Mouse (Mus musculus) myocyte (in vitro differentiated cells): ENCODE data around the gene Ogfrl1. TPM values are rescaled to one million over a fixed set of nuclear protein-coding genes. Genes with fewer than 3 reads are reported as not detected.
A peak's percentile ranks its signal among the peaks of the same experiment; 100 is the strongest.
"Not testable (repeated sequence)": the region's sequence is repeated elsewhere in the genome, so short reads cannot be mapped to it uniquely, and the experiment has no call there.

ENCODE experiments used
- H3K27me3 ChIP-seq: one replicate; pipeline ENCODE4 v1.6.1; 2011; ENCODE audit not compliant: control insufficient read depth, insufficient read depth, insufficient read length
- H3K36me3 ChIP-seq: one replicate; pipeline ENCODE4 v1.6.1; 2011; ENCODE audit not compliant: control insufficient read depth, insufficient read depth
- H3K4me2 ChIP-seq: one replicate; pipeline ENCODE4 v1.6.1; 2011; ENCODE audit warnings: low read depth, control low read depth
- H3K4me3 ChIP-seq: one replicate; pipeline ENCODE4 v1.5.1; 2011; ENCODE audit warnings: mild to moderate bottlenecking, control low read depth, moderate library complexity
- H3K79me2 ChIP-seq: one replicate; pipeline ENCODE4 v1.6.1; 2011; ENCODE audit not compliant: control insufficient read depth, insufficient read depth
- H3ac ChIP-seq: one replicate; pipeline ENCODE4 v1.6.1; 2011; ENCODE audit not compliant: control insufficient read depth, insufficient read length
- CEBPB ChIP-seq: IDR thresholded peaks from 2 replicates; pipeline ENCODE4 v1.6.1; 2011; ENCODE audit warnings: mild to moderate bottlenecking, moderate library complexity; ENCODE audit not compliant: poor library complexity, insufficient read depth, severe bottlenecking
- E2F4 ChIP-seq: IDR thresholded peaks from one replicate; pipeline ENCODE4 v1.6.1; 2011; ENCODE audit warnings: mild to moderate bottlenecking, control low read depth, moderate library complexity; ENCODE audit not compliant: insufficient read depth
- MAX ChIP-seq: IDR thresholded peaks from one replicate; pipeline ENCODE4 v1.6.1; 2011; ENCODE audit warnings: low read depth, mild to moderate bottlenecking, control low read depth
- MYOD1 ChIP-seq, 3 experiments: IDR thresholded peaks; one replicate each; pipeline ENCODE4 v1.6.1; 2011; ENCODE audit warnings: control low read depth in 2 of 3, low read depth in 2 of 3, mild to moderate bottlenecking in 2 of 3, moderate library complexity in 1 of 3; ENCODE audit not compliant: insufficient read length in 2 of 3, control insufficient read depth in 1 of 3
- MYOG ChIP-seq, 3 experiments: IDR thresholded peaks; one replicate each; pipeline ENCODE4 v1.6.1; 2011; ENCODE audit warnings: control low read depth in 2 of 3, low read depth in 2 of 3, mild to moderate bottlenecking in 2 of 3; ENCODE audit not compliant: insufficient read length in 2 of 3, control insufficient read depth in 1 of 3, insufficient read depth in 1 of 3
- POLR2A ChIP-seq: IDR thresholded peaks from one replicate; pipeline ENCODE4 v1.6.1; 2011; ENCODE audit warnings: low read depth, mild to moderate bottlenecking, control low read depth, moderate library complexity; ENCODE audit not compliant: insufficient read length
- POLR2AphosphoS2 ChIP-seq: IDR thresholded peaks from one replicate; pipeline ENCODE4 v1.6.1; 2011; ENCODE audit warnings: low read depth, control low read depth; ENCODE audit not compliant: insufficient read length
- REST ChIP-seq: IDR thresholded peaks from one replicate; pipeline ENCODE4 v1.6.1; 2011; ENCODE audit warnings: mild to moderate bottlenecking, control low read depth, moderate library complexity; ENCODE audit not compliant: insufficient read depth, insufficient read length
- SRF ChIP-seq: IDR thresholded peaks from one replicate; pipeline ENCODE4 v1.6.1; 2011; ENCODE audit warnings: low read depth; ENCODE audit not compliant: control insufficient read depth, insufficient read length
- TCF12 ChIP-seq: IDR thresholded peaks from one replicate; pipeline ENCODE4 v1.6.1; 2011; ENCODE audit warnings: mild to moderate bottlenecking, control low read depth; ENCODE audit not compliant: poor library complexity, insufficient read depth, severe bottlenecking
- TCF3 ChIP-seq: IDR thresholded peaks from one replicate; pipeline ENCODE4 v1.6.1; 2011; ENCODE audit warnings: low read depth, control low read depth; ENCODE audit not compliant: insufficient read length
- USF1 ChIP-seq: IDR thresholded peaks from one replicate; pipeline ENCODE4 v1.6.1; 2011; ENCODE audit warnings: low read depth, mild to moderate bottlenecking, control low read depth, moderate library complexity
- polyA plus RNA-seq: library from polyadenylated mRNA; unstranded; fragments of >200 nt; fragmentation: generic; extraction: Trizol; gene quantifications from one replicate; pipeline ENCODE4 v1.2.1, GENCODE M21; 2012; ENCODE audit warnings: missing spikeins

The Ogfrl1 gene
- polyA plus RNA-seq, 1 experiment = 0.61 TPM

GRCm38 (mm10) chr1:23418059-23418458 lies 20.5 kb upstream of the Ogfrl1 start:
- Histone ChIP-seq H3K4me2 (no peak overlapping the region), H3ac (no peak overlapping the region), H3K36me3 (no peaks in the 10 kb centered on the region), H3K4me3 (no peak overlapping the region), H3K27me3 (no peaks in the 10 kb centered on the region), H3K79me2 (no peaks in the 10 kb centered on the region)
- TF ChIP-seq MYOG (IDR thresholded peaks at IDR 0.05; ENCODE audit: control insufficient read depth in 1 of 3, insufficient read depth in 1 of 3, insufficient read length in 2 of 3, low read depth in 2 of 3) = no peak
- TF ChIP-seq POLR2A = no peak

- no peak for TF ChIP-seq POLR2A
- TF ChIP-seq E2F4 = no peak
- TF ChIP-seq REST = no peak
- no peak for TF ChIP-seq SRF
- TF ChIP-seq MYOG (IDR thresholded peaks at IDR 0.05; ENCODE audit: control insufficient read depth in 1 of 3, insufficient read depth in 1 of 3, insufficient read length in 2 of 3, low read depth in 2 of 3) = no peak
- no peak for TF ChIP-seq POLR2AphosphoS2
- TF ChIP-seq CEBPB = no peak
- TF ChIP-seq MYOD1 (IDR thresholded peaks at IDR 0.05; ENCODE audit: control insufficient read depth in 1 of 3, insufficient read length in 2 of 3, low read depth in 2 of 3) = no peak
- no peak for TF ChIP-seq TCF3
- TF ChIP-seq USF1 = no peak
- no peak for TF ChIP-seq TCF12
- TF ChIP-seq MAX = no peak
- no peak overlapping the region for H3K4me2 ChIP-seq
- no peaks in the 10 kb centered on the region for H3K36me3 ChIP-seq
- no peak overlapping the region for H3K4me3 ChIP-seq
- H3ac ChIP-seq = no peak overlapping the region
- H3K79me2 ChIP-seq = no peaks in the 10 kb centered on the region
- H3K27me3 ChIP-seq = no peaks in the 10 kb centered on the region
These were observed 20.0 kb upstream of the Ogfrl1 start for GRCm38 (mm10) chr1:23417562-23417961.

GRCm38 (mm10) chr1:23411533-23411932 lies 14.0 kb upstream of the Ogfrl1 start:
- Histone ChIP-seq H3K4me3 (no peak overlapping the region), H3K79me2 (no peaks in the 10 kb centered on the region), H3K27me3 (no peaks in the 10 kb centered on the region), H3K36me3 (no peaks in the 10 kb centered on the region), H3K4me2 (no peak overlapping the region), H3ac (no peak overlapping the region)
- no peak for TF ChIP-seq MYOD1 (IDR thresholded peaks at IDR 0.05; ENCODE audit: control insufficient read depth in 1 of 3, insufficient read length in 2 of 3, low read depth in 2 of 3)
- no peak for TF ChIP-seq REST
- TF ChIP-seq POLR2A = no peak
- TF ChIP-seq POLR2AphosphoS2 = no peak
- no peak for TF ChIP-seq TCF12
- TF ChIP-seq TCF3 = no peak
- TF ChIP-seq SRF = no peak
- no peak for TF ChIP-seq E2F4
- TF ChIP-seq MAX = no peak
- TF ChIP-seq CEBPB = no peak
- no peak for TF ChIP-seq USF1
- TF ChIP-seq MYOG (IDR thresholded peaks at IDR 0.05; ENCODE audit: control insufficient read depth in 1 of 3, insufficient read depth in 1 of 3, insufficient read length in 2 of 3, low read depth in 2 of 3) = no peak

- H3ac ChIP-seq = no peak overlapping the region
- H3K4me3 ChIP-seq = no peak overlapping the region
- no peaks in the 10 kb centered on the region for H3K36me3 ChIP-seq
- TF ChIP-seq POLR2AphosphoS2 (no peak), MAX (no peak)
- no peaks in the 10 kb centered on the region for H3K79me2 ChIP-seq
- H3K27me3 ChIP-seq = no peaks in the 10 kb centered on the region
- H3K4me2 ChIP-seq = no peak overlapping the region
These were observed 12.4 kb upstream of the Ogfrl1 start for GRCm38 (mm10) chr1:23409960-23410359.

- no peaks in the 10 kb centered on the region for H3K36me3 ChIP-seq
- H3K4me2 ChIP-seq = no peak overlapping the region
- H3ac ChIP-seq = no peak overlapping the region
- no peaks in the 10 kb centered on the region for H3K79me2 ChIP-seq
- H3K27me3 ChIP-seq = no peaks in the 10 kb centered on the region
- TF ChIP-seq MAX (no peak), TCF12 (no peak), REST (no peak)
- H3K4me3 ChIP-seq = no peak overlapping the region
These were observed 4.8 kb upstream of the Ogfrl1 start for GRCm38 (mm10) chr1:23402401-23402800.

GRCm38 (mm10) chr1:23399552-23399951 lies 2.0 kb upstream of the Ogfrl1 start:
- Histone ChIP-seq H3K27me3 (no peaks in the 10 kb centered on the region), H3K79me2 (no peaks in the 10 kb centered on the region), H3K36me3 (no peaks in the 10 kb centered on the region), H3ac (no peak overlapping the region), H3K4me2 (peak overlapping the region; percentile 40), H3K4me3 (no peak overlapping the region)
- TF ChIP-seq E2F4 = no peak
- TF ChIP-seq MYOD1 (IDR thresholded peaks at IDR 0.05; ENCODE audit: control insufficient read depth in 1 of 3, insufficient read length in 2 of 3, low read depth in 2 of 3) = no peak
- no peak for TF ChIP-seq SRF
- no peak for TF ChIP-seq POLR2AphosphoS2
- no peak for TF ChIP-seq POLR2A
- no peak for TF ChIP-seq MYOG (IDR thresholded peaks at IDR 0.05; ENCODE audit: control insufficient read depth in 1 of 3, insufficient read depth in 1 of 3, insufficient read length in 2 of 3, low read depth in 2 of 3)
- no peak for TF ChIP-seq TCF3
- no peak for TF ChIP-seq REST
- TF ChIP-seq USF1 = no peak
- TF ChIP-seq CEBPB = no peak
- TF ChIP-seq MAX = no peak
- TF ChIP-seq TCF12 = no peak

GRCm38 (mm10) chr1:23394356-23394755 lies 3.2 kb downstream of the Ogfrl1 start:
- H3K4me3 ChIP-seq, H3ac ChIP-seq, H3K27me3 ChIP-seq, H3K36me3 ChIP-seq, H3K79me2 ChIP-seq, H3K4me2 ChIP-seq: not testable (repeated sequence)
